Mouse (Mus musculus) C2C12 (cell line): ENCODE data around the gene Chaf1b. TPM values are rescaled to one million over a fixed set of nuclear protein-coding genes. Genes with fewer than 3 reads are reported as not detected.

ENCODE experiments used
- H3K27me3 ChIP-seq: one replicate; pipeline ENCODE4 v1.6.1; 2011; ENCODE audit not compliant: control insufficient read depth, insufficient read depth, insufficient read length
- H3K36me3 ChIP-seq: one replicate; pipeline ENCODE4 v1.6.1; 2011; ENCODE audit not compliant: control insufficient read depth, insufficient read depth
- H3K4me3 ChIP-seq: one replicate; pipeline ENCODE4 v1.5.1; 2011; ENCODE audit warnings: mild to moderate bottlenecking, control low read depth; ENCODE audit not compliant: poor library complexity, insufficient read depth, severe bottlenecking
- H3K79me2 ChIP-seq: one replicate; pipeline ENCODE4 v1.6.1; 2011; ENCODE audit not compliant: control insufficient read depth, insufficient read depth
- H3K79me3 ChIP-seq: one replicate; pipeline ENCODE4 v1.6.1; 2011; ENCODE audit warnings: low read depth, control low read depth
- H3ac ChIP-seq: one replicate; pipeline ENCODE3; 2011; ENCODE audit warnings: low read depth; ENCODE audit not compliant: control insufficient read depth, insufficient read length
- CEBPB ChIP-seq: IDR thresholded peaks from one replicate; pipeline ENCODE4 v1.6.1; 2011; ENCODE audit warnings: low read depth, mild to moderate bottlenecking, control low read depth, moderate library complexity
- CTCF ChIP-seq: IDR thresholded peaks from one replicate; pipeline ENCODE4 v1.5.1; 2011; ENCODE audit not compliant: control insufficient read depth, insufficient read depth, insufficient read length
- FOSL1 ChIP-seq: IDR thresholded peaks from one replicate; pipeline ENCODE4 v1.8.0; 2011; ENCODE audit warnings: mild to moderate bottlenecking, low read length; ENCODE audit not compliant: poor library complexity, insufficient read depth, severe bottlenecking
- MAX ChIP-seq: IDR thresholded peaks from one replicate; pipeline ENCODE4 v1.6.1; 2011; ENCODE audit warnings: mild to moderate bottlenecking, control low read depth
- MYOD1 ChIP-seq: IDR thresholded peaks from one replicate; pipeline ENCODE4 v1.6.1; 2011; ENCODE audit warnings: low read depth; ENCODE audit not compliant: control insufficient read depth, insufficient read length
- MYOG ChIP-seq: IDR thresholded peaks from one replicate; pipeline ENCODE4 v1.6.1; 2011; ENCODE audit not compliant: control insufficient read depth, insufficient read length; ENCODE audit errors: extremely low read depth
- USF1 ChIP-seq: IDR thresholded peaks from one replicate; pipeline ENCODE4 v1.6.1; 2011; ENCODE audit warnings: low read depth, mild to moderate bottlenecking, control low read depth, moderate library complexity
- polyA plus RNA-seq: library from polyadenylated mRNA; unstranded; fragments of >200 nt; fragmentation: generic; extraction: Trizol; gene quantifications from one replicate; pipeline ENCODE4 v1.2.1, GENCODE M21; 2012; ENCODE audit warnings: missing spikeins

Gene Chaf1b
- polyA plus RNA-seq, 1 experiment, result 55.5 TPM

DNA sequence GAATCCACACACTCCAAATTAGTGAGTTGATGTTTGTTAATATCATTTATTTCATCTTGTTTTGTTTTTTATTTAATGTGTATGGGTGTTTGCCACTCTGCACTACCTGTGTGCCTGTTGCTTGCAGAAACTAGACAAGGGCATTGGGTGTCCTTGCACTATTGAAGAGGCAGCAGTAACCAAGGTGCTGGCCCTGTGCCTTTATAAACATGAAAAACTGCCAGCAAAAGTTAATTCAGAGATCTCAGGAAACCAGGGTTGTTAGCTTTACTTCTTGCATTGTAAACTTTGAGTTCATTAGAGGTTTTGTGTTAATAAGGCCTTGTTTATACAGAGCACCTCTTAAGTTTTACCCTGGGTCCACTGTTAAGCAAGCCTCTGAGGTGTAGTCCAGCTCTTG lies 23.0 kb upstream of the Chaf1b start:
- no peaks in the 10 kb centered on the region for H3K27me3 ChIP-seq
- no peaks in the 10 kb centered on the region for H3K79me2 ChIP-seq
- H3K79me3 ChIP-seq, result no peaks in the 10 kb centered on the region
- TF ChIP-seq CEBPB, result no peak
- no peak for TF ChIP-seq MAX
- no peak for TF ChIP-seq MYOD1
- no peak for TF ChIP-seq CTCF
- no peak for TF ChIP-seq FOSL1
- no peak for TF ChIP-seq MYOG
- TF ChIP-seq USF1, result no peak
- H3K36me3 ChIP-seq, result peaks cover 79% of the 10 kb centered on the region
- no peak overlapping the region for H3K4me3 ChIP-seq
- no peak overlapping the region for H3ac ChIP-seq

DNA sequence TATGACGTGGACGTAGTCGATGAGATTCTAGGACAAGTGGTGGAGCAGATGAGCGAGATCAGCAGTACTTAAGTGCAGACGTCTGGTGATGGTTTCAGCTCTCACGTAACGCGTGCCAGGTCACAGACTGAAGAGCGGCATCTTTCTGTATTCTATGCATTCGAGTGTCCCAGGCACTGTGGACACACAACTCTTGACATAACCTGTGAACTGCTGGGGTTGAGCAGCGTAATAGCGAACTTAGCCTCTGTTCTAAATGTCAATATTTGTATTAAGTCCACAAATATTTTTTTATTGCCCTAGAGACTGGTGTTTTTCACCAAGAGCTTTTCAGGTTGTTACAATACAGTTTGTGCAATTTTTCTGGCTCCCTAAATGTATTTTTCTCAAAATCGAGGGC lies 8.9 kb upstream of the Chaf1b start:
- no peak overlapping the region for H3K4me3 ChIP-seq
- H3ac ChIP-seq, result no peak overlapping the region
- H3K36me3 ChIP-seq, result peaks cover 77% of the 10 kb centered on the region
- H3K79me3 ChIP-seq, result no peaks in the 10 kb centered on the region
- TF ChIP-seq MYOD1, result no peak
- TF ChIP-seq USF1, result no peak
- no peak for TF ChIP-seq MYOG
- H3K79me2 ChIP-seq, result no peaks in the 10 kb centered on the region
- H3K27me3 ChIP-seq, result no peaks in the 10 kb centered on the region

DNA sequence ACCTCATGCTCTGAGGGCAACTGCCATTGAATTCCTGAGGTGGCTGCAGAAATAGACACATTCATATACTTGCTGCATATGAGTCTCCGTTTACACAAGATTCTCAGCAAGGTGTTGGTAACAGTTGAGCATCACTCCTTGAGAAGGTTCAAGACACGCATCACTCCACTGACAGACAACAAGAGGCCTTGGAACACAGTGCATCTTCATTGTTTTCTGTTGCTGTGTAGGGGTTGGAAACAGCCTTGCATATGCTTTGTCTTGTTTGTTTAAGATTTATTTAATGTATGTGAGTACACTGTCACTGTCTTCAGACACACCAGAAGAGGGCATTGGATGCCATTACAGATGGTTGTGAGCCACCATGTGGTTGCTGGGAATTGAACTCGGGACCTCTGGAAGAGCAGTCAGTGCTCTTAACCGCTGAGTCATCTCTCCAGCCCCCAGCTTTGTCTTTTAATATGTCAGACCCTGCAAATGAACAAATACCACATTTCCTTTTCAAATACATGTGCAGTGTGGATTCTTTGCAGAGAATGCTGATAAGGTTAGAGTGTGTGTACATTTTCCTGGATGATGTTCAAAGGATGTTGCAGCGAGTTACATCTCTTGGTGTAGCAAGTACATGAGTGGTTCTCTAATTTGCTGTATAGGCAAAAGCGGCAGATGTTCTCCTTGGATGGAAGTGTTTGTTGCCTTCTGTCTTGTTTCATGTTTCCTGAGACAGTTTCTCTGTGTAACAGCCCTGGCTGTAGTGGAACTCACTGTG lies 5.9 kb upstream of the Chaf1b start:
- Histone ChIP-seq H3K36me3 (peaks cover 49% of the 10 kb centered on the region), H3ac (no peak overlapping the region), H3K79me2 (no peaks in the 10 kb centered on the region), H3K79me3 (no peaks in the 10 kb centered on the region), H3K27me3 (no peaks in the 10 kb centered on the region), H3K4me3 (no peak overlapping the region)
- no peak for TF ChIP-seq FOSL1
- no peak for TF ChIP-seq CTCF
- no peak for TF ChIP-seq MYOD1
- TF ChIP-seq MAX, result no peak
- TF ChIP-seq USF1, result no peak
- TF ChIP-seq CEBPB, result no peak
- no peak for TF ChIP-seq MYOG

DNA sequence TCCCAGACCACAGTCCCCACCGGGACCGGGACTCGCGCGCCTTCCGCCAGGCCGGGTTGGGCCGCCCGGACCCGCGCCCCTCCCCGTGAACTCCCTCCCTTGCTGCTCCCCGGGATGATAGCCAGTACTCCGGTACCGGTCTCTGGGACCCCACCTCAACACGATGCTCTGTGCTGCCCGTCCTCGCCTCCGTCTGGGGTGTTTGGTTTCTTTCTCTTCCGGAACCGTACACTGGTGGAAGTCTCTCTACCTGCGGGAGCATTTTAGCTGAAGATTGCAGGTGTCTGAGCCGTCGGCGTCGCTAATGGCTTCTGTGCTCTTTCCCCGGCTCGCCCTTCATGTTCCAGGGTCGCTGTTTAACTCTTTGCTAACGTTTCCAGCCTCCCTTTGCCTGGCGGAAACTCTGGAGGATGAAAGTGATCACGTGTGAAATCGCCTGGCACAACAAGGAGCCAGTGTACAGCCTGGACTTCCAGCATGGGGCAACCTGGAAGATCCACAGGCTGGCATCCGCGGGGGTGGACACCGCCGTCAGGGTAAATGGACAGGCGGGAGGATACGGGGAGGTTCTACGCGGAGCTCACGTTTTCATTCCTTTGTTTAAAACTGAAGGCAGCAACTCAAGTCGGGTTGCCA lies 503 bp downstream of the Chaf1b start:
- peaks cover 28% of the 10 kb centered on the region for H3K36me3 ChIP-seq
- peak overlapping the region; percentile 73 for H3ac ChIP-seq
- TF ChIP-seq USF1 (peak; percentile 59), CEBPB (no peak)
- H3K27me3 ChIP-seq, result no peaks in the 10 kb centered on the region
- peak overlapping the region; percentile 76 for H3K4me3 ChIP-seq
- H3K79me2 ChIP-seq, result peaks cover 26% of the 10 kb centered on the region
- H3K79me3 ChIP-seq, result peaks cover 9% of the 10 kb centered on the region

DNA sequence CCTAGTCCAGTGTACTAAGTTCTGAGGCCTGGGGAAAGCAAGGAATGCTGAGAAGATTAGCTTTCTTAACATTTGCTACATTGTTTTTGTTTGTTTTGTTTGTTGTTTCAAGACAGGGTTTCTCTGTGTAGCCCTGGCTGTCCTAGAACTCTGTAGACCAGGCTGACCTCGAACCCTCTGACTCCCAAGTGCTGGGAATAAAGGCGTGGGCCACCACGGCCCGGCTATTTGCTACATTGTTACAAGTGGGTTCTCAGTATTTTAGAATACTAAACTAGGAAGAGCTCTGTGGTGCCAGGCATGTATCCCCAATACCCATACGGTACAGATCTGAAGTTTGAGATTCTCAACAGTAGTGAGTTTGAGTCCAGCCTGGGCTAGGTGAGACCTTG lies 1.0 kb downstream of the Chaf1b start:
- Histone ChIP-seq H3K4me3 (peak overlapping the region; percentile 76), H3K79me2 (peaks cover 26% of the 10 kb centered on the region), H3K27me3 (no peaks in the 10 kb centered on the region), H3ac (peak overlapping the region; percentile 9), H3K79me3 (peaks cover 9% of the 10 kb centered on the region), H3K36me3 (peaks cover 32% of the 10 kb centered on the region)
- TF ChIP-seq MAX (no peak), CEBPB (no peak), USF1 (no peak), CTCF (no peak), MYOG (no peak), MYOD1 (no peak), FOSL1 (no peak)

DNA sequence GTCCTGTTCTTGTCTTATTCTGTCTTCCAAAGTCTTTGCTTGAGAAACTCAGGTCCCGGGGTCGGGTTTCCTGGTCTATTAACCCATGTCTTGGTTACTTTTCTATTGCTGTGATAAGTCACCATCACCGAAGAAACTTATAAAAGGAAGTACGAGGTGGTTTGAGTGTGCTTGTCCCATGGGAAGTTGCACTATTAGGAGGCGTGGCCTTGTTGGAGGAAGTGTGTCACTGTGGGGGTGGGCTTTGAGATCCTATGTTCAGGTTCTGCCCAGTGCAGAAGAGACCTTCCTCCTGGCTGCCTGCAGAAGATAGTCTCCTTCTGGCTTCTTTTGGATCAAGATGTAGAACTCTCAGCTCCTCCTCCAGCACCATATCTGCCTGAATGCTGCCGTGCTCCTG lies 4.8 kb downstream of the Chaf1b start:
- no peak overlapping the region for H3K4me3 ChIP-seq
- H3K36me3 ChIP-seq, result peaks cover 64% of the 10 kb centered on the region
- no peak overlapping the region for H3ac ChIP-seq

More for the DNA sequence above, 4.8 kb downstream of the Chaf1b start:
- no peak for TF ChIP-seq FOSL1
- TF ChIP-seq MYOG, result no peak
- no peak for TF ChIP-seq MAX
- TF ChIP-seq CTCF, result no peak
- no peak for TF ChIP-seq CEBPB
- no peak for TF ChIP-seq MYOD1
- TF ChIP-seq USF1, result no peak
- Histone ChIP-seq H3K79me3 (peaks cover 9% of the 10 kb centered on the region), H3K79me2 (peaks cover 26% of the 10 kb centered on the region), H3K27me3 (no peaks in the 10 kb centered on the region)
